Mouse (Mus musculus) neural tube, embryonic 15.5 days (tissue): ENCODE results near the gene Ltb4r2. TPM values are rescaled to one million over a fixed set of nuclear protein-coding genes. Genes with fewer than 3 reads are reported as not detected.

Experiments
- ATAC-seq: fragments of 200-750 bp; cut with Nextera tagmentation; 2 replicates; pipeline ENCODE4 v1.8.0; 2017; ENCODE audit warnings: mild to moderate bottlenecking, moderate TSS enrichment, moderate library complexity; ENCODE audit not compliant: low FRiP score
- H3K27ac ChIP-seq: fragments of 300-500 bp; sonication (generic); replicated peaks from 2 replicates; pipeline ENCODE4 v1.5.1; 2015; ENCODE audit warnings: mild to moderate bottlenecking, inconsistent platforms
- H3K27me3 ChIP-seq: fragments of 300-500 bp; sonication (generic); replicated peaks from 2 replicates; pipeline ENCODE4 v1.6.1; 2015; ENCODE audit warnings: inconsistent platforms
- H3K36me3 ChIP-seq: fragments of 300-500 bp; sonication (generic); 2 replicates; pipeline ENCODE4 v1.6.1; 2015; ENCODE audit warnings: inconsistent platforms
- H3K4me1 ChIP-seq: fragments of 300-500 bp; sonication (generic); 2 replicates; pipeline ENCODE4 v1.6.1; 2015; ENCODE audit warnings: inconsistent platforms
- H3K4me2 ChIP-seq: fragments of 300-500 bp; sonication (generic); 2 replicates; pipeline ENCODE4 v1.6.1; 2015; ENCODE audit warnings: inconsistent platforms, mild to moderate bottlenecking, moderate library complexity
- H3K4me3 ChIP-seq: fragments of 300-500 bp; sonication (generic); replicated peaks from 2 replicates; pipeline ENCODE4 v1.5.1; 2015; ENCODE audit warnings: mild to moderate bottlenecking, inconsistent platforms
- H3K9ac ChIP-seq: fragments of 300-500 bp; sonication (generic); replicated peaks from 2 replicates; pipeline ENCODE4 v1.6.1; 2015; ENCODE audit warnings: mild to moderate bottlenecking, inconsistent platforms
- H3K9me3 ChIP-seq: fragments of 300-500 bp; sonication (generic); replicated peaks from 2 replicates; pipeline ENCODE4 v1.6.1; 2016; ENCODE audit warnings: inconsistent platforms
- WGBS: fragments of 180-500 bp; shearing (Covaris S2); methylation state at CpG from one replicate; pipeline ENCODE4 v1.1.7; 2015; ENCODE audit warnings: mixed read lengths; 5-methylcytosine and 5-hydroxymethylcytosine counted together
- polyA plus RNA-seq: library from polyadenylated mRNA; unstranded; fragments of >200 nt; fragmentation: Nextera tagmentation; extraction: Ambion mirVana; gene quantifications from 2 replicates; pipeline ENCODE4 v1.2.1, GENCODE M21; 2015

The Ltb4r2 gene
- polyA plus RNA-seq, 1 experiment from 2014 or later, result 0.42 TPM

- 47% methylated on average over 8 of the region's 8 CpGs for WGBS
- no peaks in the 10 kb centered on the region for H3K9me3 ChIP-seq
- H3K4me1 ChIP-seq, result peaks cover 16% of the 10 kb centered on the region
- peak overlapping the region; percentile 79 for H3K4me2 ChIP-seq
- peak; percentile 9; the same call in 1 of the 2 replicates for ATAC-seq
- H3K27me3 ChIP-seq, result no peaks in the 10 kb centered on the region
- no peak overlapping the region for H3K9ac ChIP-seq
- peak overlapping the region; percentile 92 for H3K4me3 ChIP-seq
- H3K36me3 ChIP-seq, result peaks cover 19% of the 10 kb centered on the region
- peak overlapping the region; percentile 88; the same call in 1 of the 2 replicates for H3K27ac ChIP-seq
Measured at GRCm38 (mm10) chr14:55722438-55722945, 38.7 kb upstream of the Ltb4r2 start.

DNA sequence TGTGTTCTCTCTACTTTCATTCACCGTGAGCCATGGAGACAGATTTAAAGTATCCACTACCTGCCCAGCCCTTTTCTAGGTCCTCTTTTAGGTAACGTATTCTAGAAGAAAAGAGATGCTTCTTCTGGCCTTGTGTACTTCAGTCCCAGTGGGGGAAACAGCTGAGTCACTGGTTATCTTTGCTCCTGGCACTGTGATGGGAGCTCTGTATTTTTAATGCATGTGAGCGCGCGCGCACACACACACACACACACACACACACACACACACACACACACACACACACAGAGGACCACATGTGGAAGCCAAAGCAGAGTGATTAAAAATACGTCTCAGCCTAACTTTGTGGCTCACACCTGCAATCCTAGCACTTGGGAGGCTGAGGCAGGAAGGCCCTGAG is 37.8 kb upstream of the Ltb4r2 start:
- H3K4me2 ChIP-seq, result no peak overlapping the region
- peaks cover 16% of the 10 kb centered on the region for H3K4me1 ChIP-seq
- H3K9ac ChIP-seq, result no peak overlapping the region
- no peak overlapping the region for H3K27ac ChIP-seq
- 94% methylated on average over 7 of the region's 7 CpGs for WGBS
- no peaks in the 10 kb centered on the region for H3K9me3 ChIP-seq
- H3K36me3 ChIP-seq, result peaks cover 11% of the 10 kb centered on the region
- H3K27me3 ChIP-seq, result no peaks in the 10 kb centered on the region
- H3K4me3 ChIP-seq, result no peak overlapping the region
- ATAC-seq, result no peak

GRCm38 (mm10) chr14:55724411-55724871 is 36.8 kb upstream of the Ltb4r2 start:
- Histone ChIP-seq H3K4me3 (no peak overlapping the region), H3K36me3 (peaks cover 5% of the 10 kb centered on the region; the same call in 1 of the 2 replicates), H3K4me1 (peaks cover 16% of the 10 kb centered on the region), H3K27ac (no peak overlapping the region), H3K9me3 (no peaks in the 10 kb centered on the region), H3K27me3 (0 out of 2 replicates have a peak, but pooled peaks cover 3% of the 10 kb centered on the region), H3K9ac (no peak overlapping the region), H3K4me2 (no peak overlapping the region)
- ATAC-seq, result no peak
- WGBS, result 69% methylated on average over 8 of the region's 8 CpGs

GRCm38 (mm10) chr14:55726261-55726660 is 35.0 kb upstream of the Ltb4r2 start:
- Histone ChIP-seq H3K27ac (no peak overlapping the region), H3K4me2 (no peak overlapping the region), H3K4me1 (peaks cover 8% of the 10 kb centered on the region), H3K36me3 (no peaks in the 10 kb centered on the region), H3K9me3 (no peaks in the 10 kb centered on the region), H3K27me3 (0 out of 2 replicates have a peak, but pooled peaks cover 3% of the 10 kb centered on the region), H3K9ac (no peak overlapping the region), H3K4me3 (no peak overlapping the region)
- no peak for ATAC-seq

DNA sequence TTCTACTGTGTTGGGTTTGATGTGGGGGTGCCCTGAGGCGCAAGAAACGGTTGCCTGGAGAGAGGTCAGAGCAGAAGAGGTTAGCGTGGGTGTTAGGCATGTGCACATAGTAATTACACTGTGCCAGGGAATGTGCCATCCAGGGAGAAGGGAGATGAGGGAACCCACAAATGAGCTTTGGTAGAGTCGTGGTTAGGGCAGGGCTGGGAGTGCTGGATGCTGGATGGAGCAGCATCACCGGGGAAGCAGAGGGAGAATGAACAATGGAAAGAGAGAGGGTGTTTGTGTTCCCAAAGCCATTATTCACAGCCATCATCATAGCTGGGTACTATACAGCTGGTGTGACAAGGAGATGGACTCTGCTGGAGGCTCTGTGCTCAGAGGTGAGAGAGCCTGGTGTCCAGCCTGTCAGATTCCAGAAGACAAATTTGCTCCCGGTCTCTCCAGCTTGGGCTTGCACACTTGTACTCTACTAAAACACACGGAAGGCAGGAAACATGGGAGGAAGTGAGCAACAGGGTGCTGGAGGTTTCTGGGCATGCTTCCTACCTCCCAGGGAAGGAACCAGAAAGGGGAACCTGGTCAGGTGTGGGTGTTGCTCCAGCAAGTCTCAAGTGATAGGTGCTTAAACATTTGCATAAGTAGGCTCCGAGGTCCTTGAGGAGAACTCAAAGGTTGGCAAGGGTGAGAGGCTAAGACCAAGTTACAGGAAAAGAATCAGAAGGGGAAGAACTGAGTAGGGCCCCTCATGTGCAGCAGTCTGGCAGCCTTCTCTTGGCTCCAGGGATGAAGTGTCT is 33.1 kb upstream of the Ltb4r2 start:
- no peak overlapping the region for H3K9ac ChIP-seq
- WGBS, result 72% methylated on average over 8 of the region's 8 CpGs

GRCm38 (mm10) chr14:55730116-55730515 is 31.1 kb upstream of the Ltb4r2 start:
- Histone ChIP-seq H3K4me2 (no peak overlapping the region), H3K9ac (no peak overlapping the region), H3K27me3 (0 out of 2 replicates have a peak, but pooled peaks cover 6% of the 10 kb centered on the region), H3K4me3 (no peak overlapping the region), H3K9me3 (no peaks in the 10 kb centered on the region), H3K27ac (peak overlapping the region; percentile 57), H3K36me3 (no peaks in the 10 kb centered on the region), H3K4me1 (no peaks in the 10 kb centered on the region)
- peak; percentile 31; the same call in 1 of the 2 replicates for ATAC-seq
- WGBS, result 68% methylated on average over 7 of the region's 7 CpGs

More for the DNA sequence above, 33.1 kb upstream of the Ltb4r2 start:
- Histone ChIP-seq H3K4me1 (no peaks in the 10 kb centered on the region), H3K9me3 (no peaks in the 10 kb centered on the region), H3K27ac (no peak overlapping the region), H3K27me3 (0 out of 2 replicates have a peak, but pooled peaks cover 6% of the 10 kb centered on the region), H3K4me3 (no peak overlapping the region), H3K36me3 (no peaks in the 10 kb centered on the region), H3K4me2 (no peak overlapping the region)
- no peak for ATAC-seq

DNA sequence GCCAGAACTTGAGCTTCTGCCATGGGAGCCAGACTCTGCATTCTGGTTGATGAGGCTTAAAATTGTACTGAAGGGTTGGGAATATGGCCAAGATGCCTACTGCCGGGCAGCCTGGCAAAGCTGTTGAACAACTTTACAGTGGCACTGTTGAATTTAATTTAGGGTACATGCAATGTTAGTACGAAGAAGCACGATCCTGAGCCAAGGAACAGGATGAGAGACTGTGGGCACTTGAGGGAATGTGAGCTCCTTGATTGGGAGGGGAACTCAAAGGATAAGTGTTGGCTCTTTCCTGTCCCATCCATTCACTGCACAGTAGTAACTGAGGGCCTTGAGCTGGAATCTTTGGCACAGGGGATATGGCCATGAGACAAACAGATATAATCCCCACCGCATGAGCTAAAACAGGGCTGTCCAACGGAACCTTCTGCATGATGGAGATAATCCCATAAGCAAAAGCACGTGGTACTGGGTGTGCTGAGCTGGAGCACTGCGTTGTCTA is 30.6 kb upstream of the Ltb4r2 start:
- H3K4me2 ChIP-seq, result no peak overlapping the region
- 0 out of 2 replicates have a peak, but pooled peaks cover 6% of the 10 kb centered on the region for H3K27me3 ChIP-seq
- H3K4me3 ChIP-seq, result no peak overlapping the region
- H3K9ac ChIP-seq, result no peak overlapping the region
- H3K4me1 ChIP-seq, result no peaks in the 10 kb centered on the region
- no peaks in the 10 kb centered on the region for H3K36me3 ChIP-seq
- H3K9me3 ChIP-seq, result no peaks in the 10 kb centered on the region
- H3K27ac ChIP-seq, result peak overlapping the region; percentile 67
- peak; percentile 75; the same call in 1 of the 2 replicates for ATAC-seq
- WGBS, result 75% methylated on average over 7 of the region's 7 CpGs

- Histone ChIP-seq H3K4me3 (no peak overlapping the region), H3K9me3 (no peaks in the 10 kb centered on the region), H3K27me3 (0 out of 2 replicates have a peak, but pooled peaks cover 6% of the 10 kb centered on the region), H3K36me3 (peaks cover 13% of the 10 kb centered on the region), H3K4me1 (no peaks in the 10 kb centered on the region), H3K9ac (no peak overlapping the region), H3K27ac (no peak overlapping the region), H3K4me2 (no peak overlapping the region)
- ATAC-seq, result no peak
- WGBS, result 79% methylated on average over 10 of the region's 10 CpGs
Measured at GRCm38 (mm10) chr14:55733889-55734288, 27.3 kb upstream of the Ltb4r2 start.

DNA sequence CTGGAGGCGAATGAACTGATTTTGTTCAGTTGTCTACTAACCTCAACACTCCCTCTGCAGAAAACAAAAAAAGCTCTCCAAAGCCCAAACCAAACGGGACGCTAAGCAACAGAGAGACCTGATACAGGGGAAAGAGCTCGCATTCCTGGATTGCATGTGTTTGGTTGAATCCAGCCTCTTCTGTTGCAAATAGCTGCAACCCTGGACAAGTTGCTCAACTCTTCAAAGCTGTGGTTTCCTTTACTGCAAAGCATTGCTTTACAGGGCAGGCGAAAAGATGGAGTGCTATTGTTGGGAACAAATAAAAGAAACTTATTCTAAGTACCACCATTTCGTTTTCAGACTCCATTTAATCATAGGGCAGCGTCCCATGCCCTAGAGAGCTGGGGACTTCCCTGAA is 26.4 kb upstream of the Ltb4r2 start:
- WGBS, result 82% methylated on average over 7 of the region's 7 CpGs
- no peak overlapping the region for H3K4me3 ChIP-seq
- H3K4me2 ChIP-seq, result no peak overlapping the region
- H3K27ac ChIP-seq, result no peak overlapping the region
- H3K9me3 ChIP-seq, result no peaks in the 10 kb centered on the region
- H3K4me1 ChIP-seq, result no peaks in the 10 kb centered on the region
- 0 out of 2 replicates have a peak, but pooled peaks cover 3% of the 10 kb centered on the region for H3K27me3 ChIP-seq
- H3K9ac ChIP-seq, result no peak overlapping the region
- peaks cover 22% of the 10 kb centered on the region for H3K36me3 ChIP-seq
- ATAC-seq, result no peak

DNA sequence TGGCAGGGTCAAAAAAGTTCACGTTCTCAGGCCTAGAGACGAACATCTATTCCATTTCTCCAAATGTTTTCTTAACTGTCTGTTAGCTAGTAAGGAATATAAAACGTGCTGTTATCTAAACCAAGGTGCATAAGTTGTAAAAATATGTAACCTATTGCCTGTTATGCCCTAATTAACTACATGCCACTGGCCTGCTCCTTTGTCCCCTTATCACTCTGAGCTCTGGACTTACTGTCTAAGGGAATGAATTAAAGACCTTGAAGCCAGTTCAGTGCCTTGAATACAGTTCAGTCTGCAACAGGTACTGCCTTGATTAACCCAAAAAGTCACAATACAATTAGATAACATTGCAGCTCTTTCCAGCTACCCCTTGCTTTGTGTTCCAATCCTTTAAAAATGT is 25.9 kb upstream of the Ltb4r2 start:
- H3K4me2 ChIP-seq, result no peak overlapping the region
- no peak overlapping the region for H3K9ac ChIP-seq
- no peaks in the 10 kb centered on the region for H3K9me3 ChIP-seq
- H3K4me3 ChIP-seq, result no peak overlapping the region
- H3K4me1 ChIP-seq, result no peaks in the 10 kb centered on the region
- H3K27ac ChIP-seq, result no peak overlapping the region
- WGBS, result 75% methylated on average over 3 of the region's 3 CpGs
- no peak for ATAC-seq
- H3K36me3 ChIP-seq, result peaks cover 27% of the 10 kb centered on the region
- 0 out of 2 replicates have a peak, but pooled peaks cover 3% of the 10 kb centered on the region for H3K27me3 ChIP-seq

DNA sequence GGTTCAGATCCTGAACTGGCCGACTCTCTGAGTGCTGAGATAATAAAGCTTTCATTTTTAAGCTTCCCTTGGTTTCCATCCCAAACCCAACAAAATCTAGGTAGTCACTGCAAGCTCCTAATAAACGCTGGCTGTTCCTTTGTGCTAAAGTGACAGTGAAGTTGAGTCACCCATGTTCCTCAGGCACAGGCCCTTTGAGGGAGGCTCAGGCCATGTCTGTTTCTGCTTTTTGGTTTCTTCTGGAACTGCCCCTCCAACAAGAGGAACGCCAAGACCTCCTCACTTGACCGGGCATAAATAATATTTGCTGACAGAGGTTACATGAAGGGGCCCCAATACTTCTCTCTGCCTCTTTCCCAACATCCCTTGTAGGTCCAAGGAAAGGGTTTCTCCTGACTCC is 25.5 kb upstream of the Ltb4r2 start:
- WGBS, result 81% methylated on average over 4 of the region's 4 CpGs
- Histone ChIP-seq H3K4me2 (no peak overlapping the region), H3K36me3 (peaks cover 31% of the 10 kb centered on the region), H3K27me3 (0 out of 2 replicates have a peak, but pooled peaks cover 3% of the 10 kb centered on the region), H3K4me3 (no peak overlapping the region), H3K27ac (no peak overlapping the region), H3K4me1 (no peaks in the 10 kb centered on the region), H3K9ac (no peak overlapping the region), H3K9me3 (no peaks in the 10 kb centered on the region)
- ATAC-seq, result no peak
